Comparison of ENCODE assay signal across 11 mouse cellular contexts in the genomic region with DNA sequence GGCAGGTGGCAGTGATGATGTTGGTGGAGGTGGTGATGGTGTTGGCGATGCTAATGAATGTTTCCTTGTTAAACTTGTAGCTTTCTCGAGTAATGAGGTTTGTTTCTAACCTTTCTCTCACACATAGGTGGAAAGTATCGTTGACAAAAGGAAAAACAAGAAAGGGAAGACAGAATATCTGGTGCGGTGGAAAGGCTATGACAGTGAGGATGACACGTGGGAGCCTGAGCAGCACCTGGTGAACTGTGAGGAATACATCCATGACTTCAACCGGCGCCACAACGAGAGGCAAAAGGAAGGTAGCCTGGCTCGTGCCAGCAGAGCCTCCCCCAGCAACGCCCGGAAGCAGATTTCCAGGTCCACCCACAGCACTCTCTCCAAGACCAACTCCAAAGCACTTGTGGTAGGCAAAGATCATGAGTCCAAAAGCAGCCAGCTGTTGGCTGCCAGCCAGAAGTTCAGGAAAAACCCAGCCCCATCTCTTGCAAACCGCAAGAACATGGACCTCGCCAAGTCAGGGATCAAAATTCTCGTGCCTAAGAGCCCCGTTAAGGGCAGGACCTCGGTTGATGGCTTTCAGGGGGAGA.
DNase-seq lines count a peak whose midpoint lies in the region.
"Had no signal": no experiment of that assay in that cellular context is flagged by ENCODE, and none has a peak within 500 bp of the region (broad histone marks: within the 10 kb centered on the region; RNA-seq: fewer than 3 reads in every experiment).

No protein-coding gene starts in this region.

- peaks cover 41% of the 10 kb centered on the region for H3K36me3 ChIP-seq in limb, embryonic 10.5 days
- H3K36me3 ChIP-seq: neural tube, embryonic 15.5 days had no signal

- DNase-seq in cerebellum, postnatal 14 days, result peak; percentile 37 to 54
- no peak for DNase-seq in cerebellum, adult 8-10 months
- peak; percentile 18 for DNase-seq in urinary bladder, postnatal 14 days (ENCODE audit: low spot score)
- DNase-seq in urinary bladder, postnatal 25 days (ENCODE audit: low spot score), result no peak
- DNase-seq in limb, embryonic 10.5 days (ENCODE audit: low spot score), result no peak
- no peak for DNase-seq in urinary bladder, postnatal 4 days (ENCODE audit: low spot score in 2 of 2)
- no peak for DNase-seq in layer of hippocampus, adult 11-12 months (ENCODE audit: low spot score)
- DNase-seq in urinary bladder, adult 2 months (ENCODE audit: low spot score), result no peak

- H3K9me3 ChIP-seq in limb, embryonic 10.5 days (replicated peaks), result no peaks in the 10 kb centered on the region
- H3K9me3 ChIP-seq: liver, embryonic 15.5 days; neural tube, embryonic 15.5 days had no signal

- H3K4me3 ChIP-seq in limb, embryonic 10.5 days, result no peak overlapping the region
- H3K4me3 ChIP-seq: liver, embryonic 15.5 days; neural tube, embryonic 15.5 days had no signal

- H3K27ac ChIP-seq in limb, embryonic 10.5 days, result 0 out of 2 replicates have a peak overlapping the region, but pooled peaks have one; percentile 16
- H3K27ac ChIP-seq: hindbrain, embryonic 14.5 days; liver, embryonic 15.5 days; neural tube, embryonic 15.5 days had no signal

- 95% methylated on average over 16 of the region's 16 CpGs for WGBS in limb, embryonic 10.5 days

- H3K27me3 ChIP-seq in limb, embryonic 10.5 days (ENCODE audit: low read depth, poor library complexity, severe bottlenecking), result no peaks in the 10 kb centered on the region
- H3K27me3 ChIP-seq: liver, embryonic 15.5 days; neural tube, embryonic 15.5 days had no signal

- H3K4me1 ChIP-seq in limb, embryonic 10.5 days, result peaks cover 34% of the 10 kb centered on the region

Comparison
In these comparisons a context has a peak if more than half of its experiments do, and no peak if none do; other contexts are left out.
1. DNase-seq: peak in cerebellum, postnatal 14 days (2 of 2) and urinary bladder, postnatal 14 days (single experiment); none in cerebellum, adult 8-10 months (single experiment), urinary bladder, postnatal 25 days (single experiment), limb, embryonic 10.5 days (single experiment), urinary bladder, postnatal 4 days (0 of 2), layer of hippocampus, adult 11-12 months (single experiment) and urinary bladder, adult 2 months (single experiment).